Mouse (Mus musculus) 3134 (cell line): Measurements from ENCODE around the gene Gm21440.
"Not testable (repeated sequence)": the region's sequence is repeated elsewhere in the genome, so short reads cannot be mapped to it uniquely, and the experiment has no call there.

Experiments
- DNase-seq: peaks from one replicate; pipeline ENCODE4 v3.0.0-alpha.2; 2011; ENCODE audit warnings: low spot score; ENCODE audit not compliant: insufficient read length; ENCODE audit errors: extremely low read depth

The Gm21440 gene

GRCm38 (mm10) chrY:13252091-13252490 lies at the start of gene Gm21440, which contains the start of gene Gm21454:
Gm21440 (plus strand) TSS chrY:13252391.
Gm21454 (plus strand) TSS chrY:13252442.
- DNase-seq = not testable (repeated sequence)

GRCm38 (mm10) chrY:13223828-13224227 lies 28.4 kb upstream of the Gm21440 start, which contains the start of gene Gm21828:
Gm21828 (minus strand) TSS chrY:13223928.
- not testable (repeated sequence) for DNase-seq
